Mouse (Mus musculus) gastrocnemius, postnatal 10 days (tissue): Measurements from ENCODE around the gene Prkg2. TPM values are rescaled to one million over a fixed set of nuclear protein-coding genes. Genes with fewer than 3 reads are reported as not detected.

Experiments used
- DNase-seq: peaks from one replicate; pipeline ENCODE4 v3.0.0; 2021; ENCODE audit warnings: mixed read lengths
- total RNA-seq, 2 experiments: library from RNA; stranded (reverse); gene quantifications; 2 replicates each; pipeline ENCODE4 v1.2.3; 2021

The Prkg2 gene
- total RNA-seq, 2 experiments from 2014 or later = 0.75 to 1.1 TPM

DNA sequence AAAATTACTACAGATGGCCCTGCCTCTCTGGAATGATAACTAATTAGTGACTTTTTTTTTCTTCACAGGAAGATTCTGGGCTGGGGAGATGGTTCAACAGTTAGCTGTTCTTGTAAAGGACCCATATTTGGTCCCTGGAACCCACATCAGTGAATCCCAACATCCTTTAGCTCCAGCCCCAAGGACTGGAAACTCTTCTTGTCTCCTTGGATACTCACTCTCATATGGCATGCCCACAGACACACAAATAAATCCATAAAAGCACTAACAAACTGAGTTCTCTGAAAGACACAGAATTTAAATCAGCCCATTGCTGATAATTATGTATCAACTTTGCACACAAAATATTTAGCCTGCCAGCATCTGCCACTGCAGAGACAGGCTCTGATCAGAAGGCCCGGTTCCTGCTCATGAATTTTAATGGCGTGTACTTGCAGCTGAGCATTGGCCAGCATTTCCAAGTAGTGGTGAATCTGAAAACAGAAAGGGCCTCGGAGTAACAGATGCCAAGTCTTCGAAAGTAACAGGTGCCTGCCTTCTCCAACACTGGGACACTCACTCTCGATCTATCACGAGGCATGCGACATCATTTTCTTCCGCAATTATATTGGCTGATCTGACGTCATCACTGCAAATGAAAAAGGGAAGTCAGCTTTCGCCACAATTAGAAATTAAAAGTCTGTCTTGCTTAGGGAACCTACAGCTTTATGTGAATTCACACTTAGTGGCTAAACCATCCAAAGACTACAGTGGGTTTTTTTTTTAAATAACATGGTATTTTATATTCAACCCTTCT lies 61.1 kb downstream of the Prkg2 start:
- DNase-seq = no peak

DNA sequence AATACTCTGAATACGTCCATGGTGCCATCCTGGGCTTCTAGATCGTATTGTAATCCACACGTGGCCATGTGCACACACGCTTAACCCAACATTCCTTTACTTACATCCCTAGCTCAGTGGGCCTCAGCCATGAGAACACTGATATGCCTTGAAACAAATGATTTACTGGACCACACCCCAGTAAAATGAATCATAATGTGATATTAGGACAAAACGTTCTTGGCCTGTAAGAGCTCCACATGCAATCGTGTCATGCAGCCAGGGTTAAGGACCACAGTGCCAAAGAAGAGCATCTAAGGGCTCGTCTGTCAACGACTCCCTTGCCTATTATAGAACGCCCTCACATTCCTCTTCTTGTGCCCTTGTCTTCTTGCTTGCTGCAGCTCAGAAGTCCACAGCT lies 70.5 kb downstream of the Prkg2 start:
- DNase-seq = no peak

DNA sequence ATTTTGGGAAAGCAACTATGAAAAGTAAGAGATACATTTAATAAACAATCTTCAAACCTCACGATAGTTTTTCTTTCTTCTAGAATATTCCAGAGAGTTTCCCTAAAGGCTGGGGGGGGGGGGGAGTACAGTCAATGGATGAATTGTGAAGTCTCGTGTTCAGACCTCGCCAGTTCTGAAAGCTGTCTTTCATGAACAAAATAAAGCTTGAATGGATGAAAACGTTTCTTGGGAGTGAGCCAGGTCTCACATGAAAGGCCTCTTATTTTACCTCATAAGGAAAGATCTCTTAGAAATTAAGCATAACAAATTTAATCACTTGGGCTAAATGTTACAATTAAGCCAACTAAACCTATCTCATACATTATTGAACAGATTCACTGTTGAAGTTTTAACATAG lies 72.0 kb downstream of the Prkg2 start:
- no peak for DNase-seq

DNA sequence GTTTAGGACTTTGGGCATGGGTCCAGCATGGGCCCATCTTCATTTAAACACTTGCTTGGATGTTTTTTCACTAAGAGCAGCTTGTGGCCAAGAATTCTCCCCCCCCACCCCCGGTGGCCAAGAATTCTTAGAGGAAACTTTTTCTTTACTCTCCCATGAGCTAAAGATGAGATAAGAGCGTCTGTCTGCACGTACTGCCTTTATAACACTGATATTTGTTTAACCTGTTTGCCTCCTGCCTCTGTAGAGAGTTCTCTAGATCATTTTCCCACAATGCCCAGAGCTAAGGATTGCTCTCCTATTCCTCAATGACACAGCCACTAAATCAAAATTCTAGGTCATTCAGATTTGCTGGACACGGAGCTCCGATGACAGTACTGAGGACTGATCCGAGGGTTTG lies 72.8 kb downstream of the Prkg2 start:
- DNase-seq = no peak

DNA sequence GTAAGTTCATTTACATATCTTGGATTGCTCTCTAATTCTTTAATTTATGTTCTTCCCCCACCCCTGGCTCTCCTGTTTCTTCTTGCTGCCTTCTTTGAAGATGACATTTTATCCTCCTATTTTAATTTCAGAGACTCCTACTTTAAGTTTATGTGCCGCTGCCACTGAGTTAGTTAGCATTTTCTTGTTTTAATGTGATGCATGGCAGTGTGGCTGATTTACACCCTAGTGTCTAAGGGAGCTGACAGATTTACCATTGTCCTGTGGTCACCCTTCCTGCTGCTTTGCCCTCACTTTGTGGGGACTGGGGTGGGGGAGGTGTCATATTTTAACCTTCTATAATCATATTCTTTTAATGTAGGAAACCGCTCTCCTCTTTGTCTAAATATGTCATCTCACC lies 74.7 kb downstream of the Prkg2 start:
- DNase-seq = no peak

DNA sequence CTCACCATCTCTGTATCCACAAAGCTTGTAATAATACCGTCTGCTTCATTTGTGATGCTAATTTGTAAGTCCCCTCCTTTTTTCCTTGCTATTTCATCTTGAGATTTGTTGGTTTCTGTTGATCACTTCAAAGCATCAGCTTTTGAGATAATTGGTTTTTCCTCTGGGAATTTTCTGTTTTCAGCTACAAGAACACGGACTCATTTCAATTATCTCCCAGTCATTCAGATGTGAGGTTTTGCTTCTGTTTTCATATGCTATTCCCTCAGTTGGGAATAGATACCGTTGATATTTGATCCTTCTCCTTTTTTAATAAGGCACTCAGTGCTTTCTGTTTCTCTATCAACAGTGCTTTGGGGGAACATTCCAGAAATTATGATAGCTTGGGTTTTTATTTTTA lies 81.6 kb downstream of the Prkg2 start:
- DNase-seq = no peak

DNA sequence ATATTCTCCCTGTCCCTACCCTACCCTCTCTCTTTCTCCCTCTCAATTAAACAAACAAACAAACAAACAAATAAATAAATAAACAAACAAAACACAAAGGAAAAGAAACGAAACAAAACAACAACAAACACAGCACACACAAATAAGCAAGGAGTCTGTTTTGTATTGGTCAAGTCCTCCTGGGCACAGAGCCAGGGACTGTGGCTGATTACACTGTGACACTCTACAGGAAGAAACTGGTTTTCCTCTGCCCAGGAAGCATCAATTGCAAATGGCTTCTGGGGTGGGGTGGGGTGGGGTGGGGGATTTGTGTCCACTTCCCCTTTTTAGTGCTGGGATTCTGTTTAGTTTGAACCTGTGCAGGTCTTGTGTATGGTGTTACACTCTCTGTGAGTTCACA lies 83.8 kb downstream of the Prkg2 start:
- DNase-seq = no peak

DNA sequence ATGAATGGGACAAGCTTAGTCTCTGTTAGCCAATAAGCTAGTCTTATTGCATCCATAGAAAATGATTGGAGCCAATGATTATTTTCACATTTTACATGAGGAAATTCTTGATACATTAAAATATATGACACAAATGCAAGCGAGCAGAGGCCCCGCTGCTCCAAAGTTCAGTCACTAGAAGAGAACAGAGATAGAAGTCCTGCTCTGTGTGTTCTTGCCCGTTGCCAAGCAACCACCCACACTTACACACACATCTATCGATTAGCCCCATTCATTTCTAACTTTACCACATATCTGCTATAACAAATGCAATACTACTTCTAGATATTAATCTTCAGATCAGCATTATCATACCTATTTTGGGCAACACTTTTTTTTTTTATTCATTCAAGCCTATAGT lies 85.6 kb downstream of the Prkg2 start:
- DNase-seq = no peak

DNA sequence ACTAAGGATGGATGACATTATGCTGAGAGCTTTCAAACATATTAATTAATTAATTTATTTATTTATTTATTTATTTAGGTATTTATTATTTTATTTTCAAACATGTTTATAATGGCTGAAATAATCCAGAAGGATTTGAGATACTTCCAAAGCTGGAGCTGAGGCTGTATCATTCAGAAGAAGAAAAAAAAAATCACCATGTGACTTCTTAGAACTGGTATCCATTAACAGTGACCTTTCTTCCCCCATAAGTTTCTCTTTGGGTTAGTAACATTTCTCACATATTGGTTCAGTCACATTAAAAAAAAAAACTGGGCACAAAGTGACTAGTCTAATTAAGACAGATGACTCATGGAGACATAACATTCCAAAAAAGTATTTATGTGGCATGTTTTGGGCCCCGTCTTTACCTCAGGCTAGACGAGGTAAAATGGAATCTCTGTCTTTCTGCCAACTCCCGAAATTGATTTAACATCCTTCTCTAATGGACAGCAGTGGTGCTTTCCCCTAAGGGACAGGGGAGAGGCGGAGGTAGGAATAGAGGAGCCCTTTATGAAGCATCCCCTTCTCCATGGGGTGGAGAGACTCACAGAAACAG lies 86.6 kb downstream of the Prkg2 start:
- DNase-seq = no peak

DNA sequence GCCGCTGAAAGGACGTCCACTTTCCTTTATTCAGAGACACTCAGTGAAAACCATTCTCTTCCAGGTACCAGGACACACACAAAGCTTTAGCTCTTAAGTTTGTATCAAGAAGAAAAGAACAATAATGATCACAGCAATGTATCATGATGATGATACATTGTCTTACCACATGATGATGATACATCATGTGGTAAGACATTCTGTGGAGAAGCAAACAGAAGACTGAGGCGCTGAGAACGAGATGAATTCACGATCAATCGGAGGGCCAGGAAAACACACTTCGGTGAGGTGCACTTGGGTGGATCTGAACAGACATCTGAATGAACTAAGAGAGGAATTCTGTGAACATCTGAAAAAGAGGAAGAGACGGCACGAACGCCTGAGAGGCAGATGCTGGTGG lies 87.4 kb downstream of the Prkg2 start:
- DNase-seq = no peak

DNA sequence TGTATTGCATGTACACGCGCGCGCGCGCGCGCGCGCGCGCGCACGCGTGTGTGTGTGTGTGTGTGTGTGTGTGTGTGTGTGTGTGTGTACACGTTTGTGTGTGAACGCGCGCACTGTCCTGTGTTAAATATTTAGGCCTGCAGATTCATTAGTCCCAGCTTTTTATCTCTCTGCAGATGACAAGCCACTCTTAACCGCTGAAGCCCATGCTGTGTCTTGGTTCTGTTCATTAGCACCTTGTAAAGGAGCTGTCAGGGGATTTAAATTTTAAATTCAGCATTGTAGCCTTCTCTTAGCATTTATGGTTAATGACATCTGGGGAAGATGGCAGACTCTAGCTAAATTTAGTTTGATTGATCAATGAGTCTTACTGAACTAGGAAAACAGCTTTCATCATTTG lies 90.5 kb downstream of the Prkg2 start:
- no peak for DNase-seq

DNA sequence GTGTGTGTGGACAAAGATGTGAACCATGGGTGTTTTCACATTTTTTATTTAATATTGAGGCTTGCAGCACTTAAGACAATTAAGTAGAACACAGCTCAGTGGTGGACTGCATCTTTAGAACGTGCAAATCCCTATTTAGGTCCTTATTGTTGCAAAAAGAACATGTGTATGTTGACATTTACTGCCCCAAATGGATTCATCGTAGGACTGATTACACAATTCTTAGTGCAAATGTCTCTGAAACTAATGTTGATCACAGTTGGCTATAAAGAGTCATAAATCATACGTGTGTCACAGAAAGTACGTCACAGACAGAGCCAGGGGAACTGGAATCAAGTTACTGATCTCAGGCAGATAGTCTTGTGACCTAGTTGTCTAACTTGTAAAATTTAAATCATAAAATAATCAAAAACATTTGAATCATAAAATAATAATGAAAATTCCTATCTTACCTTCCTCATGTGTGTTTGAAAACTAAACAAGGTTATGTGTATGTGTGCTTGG lies 91.0 kb downstream of the Prkg2 start:
- DNase-seq = no peak

DNA sequence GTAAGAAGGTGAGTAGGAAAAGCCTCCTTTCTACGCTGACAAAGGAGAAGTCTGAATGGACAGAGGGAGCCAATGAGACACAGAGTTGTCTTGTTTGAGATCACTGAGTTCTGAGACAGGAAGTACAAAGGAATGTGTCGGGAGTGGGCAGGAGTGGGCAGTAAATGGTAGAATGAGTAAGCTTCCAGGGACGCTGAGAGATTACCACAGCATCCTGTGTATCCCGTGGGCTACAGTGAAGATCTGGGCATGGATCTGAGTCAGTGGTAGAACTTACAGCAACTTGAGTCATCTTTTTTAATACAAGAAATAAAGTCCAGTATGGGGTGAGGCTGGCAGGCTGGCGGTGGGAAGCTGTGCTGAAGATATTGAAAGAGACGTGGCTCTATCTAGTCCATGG lies 93.4 kb downstream of the Prkg2 start:
- DNase-seq = no peak

DNA sequence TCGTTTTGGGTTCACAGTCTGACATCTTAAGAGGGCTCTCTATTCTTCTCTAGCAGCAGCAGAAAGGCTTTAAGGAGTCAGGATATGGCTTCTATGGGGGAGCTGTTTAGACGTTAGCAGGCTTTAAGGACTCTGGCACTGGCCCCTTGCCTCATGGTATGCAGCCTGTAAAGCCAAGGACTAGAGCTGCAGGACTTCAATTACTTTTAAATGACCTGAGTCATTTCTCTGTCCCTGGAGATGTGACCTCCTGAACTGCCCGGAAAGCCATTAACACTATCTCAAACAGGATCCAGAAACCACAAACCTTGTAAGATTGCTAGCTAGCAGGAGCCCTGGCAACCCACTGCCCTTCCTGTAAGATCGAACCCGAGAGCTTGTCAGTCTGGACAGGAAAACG lies 96.4 kb downstream of the Prkg2 start:
- no peak for DNase-seq

DNA sequence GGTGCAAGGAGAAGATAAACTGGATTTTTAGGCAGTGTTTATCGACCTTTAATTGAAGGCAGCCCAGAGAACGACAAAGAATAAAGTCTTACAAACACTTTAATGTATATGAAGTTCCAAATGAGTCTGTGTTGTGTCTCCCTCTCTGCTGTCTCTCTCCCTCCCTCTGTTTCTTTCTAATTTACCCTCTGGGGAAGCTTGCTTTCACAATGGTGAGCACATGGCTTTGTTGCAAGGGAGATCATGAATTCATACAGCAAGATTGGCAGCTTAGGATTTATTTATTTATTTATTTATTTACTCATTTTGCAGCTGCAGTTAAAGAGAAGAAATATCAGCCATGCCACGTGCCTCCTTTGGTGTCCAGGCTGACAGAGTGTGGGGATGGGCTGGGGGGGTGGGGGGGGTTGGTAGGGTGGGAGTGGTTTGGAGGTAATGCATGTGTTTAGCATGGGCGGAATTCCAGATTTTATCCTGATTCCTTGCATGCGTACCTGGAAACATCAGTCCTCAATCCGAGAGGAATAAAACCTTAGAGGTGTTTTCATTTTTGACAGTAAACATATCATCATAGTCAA lies 97.4 kb downstream of the Prkg2 start:
- DNase-seq = no peak

DNA sequence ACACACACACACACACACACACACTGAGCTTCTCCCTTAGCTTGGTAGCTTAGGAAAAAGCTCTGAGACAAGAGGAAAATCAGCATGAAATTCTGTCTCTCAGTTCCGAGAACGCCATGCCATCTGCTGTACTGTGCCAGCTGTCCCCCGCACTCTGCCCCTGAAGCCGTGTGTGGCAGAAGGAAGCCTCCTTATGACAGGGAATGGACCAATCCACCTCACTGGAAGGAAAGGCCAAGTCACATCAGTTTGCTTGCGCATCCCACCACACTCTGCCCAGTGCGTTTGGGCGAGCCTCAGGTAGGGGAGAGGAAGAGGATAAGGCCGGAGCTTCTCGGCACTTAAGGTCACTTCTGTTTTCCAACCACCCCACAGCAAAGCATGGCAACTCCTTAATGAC lies 98.0 kb downstream of the Prkg2 start:
- DNase-seq = no peak

DNA sequence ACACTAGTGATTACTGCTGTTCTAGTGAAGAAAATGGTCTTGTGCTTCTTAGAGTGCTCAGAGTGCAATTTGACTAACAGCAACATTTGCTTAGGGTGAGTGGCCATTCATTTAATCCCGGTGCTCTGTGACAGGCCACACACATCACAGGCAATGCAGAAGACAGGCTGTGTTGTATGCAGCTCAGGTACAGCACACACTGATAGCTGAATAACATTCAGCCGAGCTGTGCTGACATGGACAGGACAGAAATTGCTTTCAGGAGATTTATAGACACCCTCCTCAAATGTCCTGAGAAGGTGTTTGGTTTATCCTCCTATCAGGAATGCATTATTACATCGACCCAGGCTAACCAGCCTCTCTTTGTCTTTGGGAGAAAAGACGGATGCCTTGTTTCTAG lies 99.3 kb downstream of the Prkg2 start:
- DNase-seq = no peak

DNA sequence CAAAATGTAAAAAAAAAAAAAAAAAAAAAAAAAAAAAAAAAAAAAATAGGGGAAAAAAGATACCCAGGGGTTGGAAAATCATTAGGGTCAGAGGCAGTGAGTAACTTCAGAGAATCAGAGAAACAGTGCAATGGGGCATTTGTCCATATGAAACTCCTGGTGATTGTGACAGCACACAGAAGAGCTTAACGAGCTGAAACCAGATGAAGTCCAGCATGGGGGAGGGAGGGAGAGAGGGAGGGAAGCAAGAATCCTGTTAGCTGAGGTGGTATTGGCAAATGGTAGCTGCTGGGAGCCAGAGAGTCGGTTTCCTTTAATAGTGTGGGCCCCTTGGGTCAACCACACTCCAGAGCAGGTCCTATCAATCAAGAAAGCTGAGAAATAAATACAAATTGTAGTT lies 100.5 kb downstream of the Prkg2 start:
- DNase-seq = no peak

DNA sequence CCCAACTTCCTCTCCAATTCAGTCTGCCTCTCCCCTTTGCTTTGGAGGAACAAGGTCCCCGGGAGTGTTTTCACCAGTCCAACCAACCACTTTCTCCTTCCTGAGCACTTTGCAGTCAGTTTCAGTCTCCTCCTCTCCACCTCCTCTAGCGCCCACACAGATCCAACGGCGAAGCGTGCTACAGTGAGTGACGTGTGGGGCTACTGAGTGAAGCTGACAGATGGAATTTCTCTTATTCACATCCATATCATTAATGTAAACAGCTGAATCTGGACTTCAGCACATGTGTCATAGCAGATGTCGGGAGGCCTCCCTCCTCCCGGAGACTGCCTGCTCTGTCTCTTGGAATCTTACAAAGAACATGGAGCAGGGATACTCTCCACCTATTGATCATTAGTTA lies 101.2 kb downstream of the Prkg2 start:
- DNase-seq = no peak

DNA sequence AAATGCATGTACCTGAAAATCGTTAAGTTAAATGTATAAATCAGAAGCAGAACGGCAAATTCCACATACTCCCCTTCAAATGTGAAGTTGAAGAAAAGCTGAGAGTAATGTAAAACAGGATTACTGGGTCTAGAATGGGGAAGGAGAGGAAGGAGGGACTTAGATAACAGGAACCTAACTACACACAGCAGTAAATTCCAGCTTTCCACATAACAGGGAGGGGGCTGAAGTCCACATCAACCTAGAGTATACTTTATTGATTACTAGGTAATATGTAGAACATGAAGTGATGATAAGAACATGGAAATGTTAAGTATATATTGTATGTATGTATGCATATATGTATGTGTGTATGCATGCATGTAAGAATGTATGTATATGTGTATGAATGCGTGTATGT lies 114.2 kb downstream of the Prkg2 start:
- DNase-seq = no peak

DNA sequence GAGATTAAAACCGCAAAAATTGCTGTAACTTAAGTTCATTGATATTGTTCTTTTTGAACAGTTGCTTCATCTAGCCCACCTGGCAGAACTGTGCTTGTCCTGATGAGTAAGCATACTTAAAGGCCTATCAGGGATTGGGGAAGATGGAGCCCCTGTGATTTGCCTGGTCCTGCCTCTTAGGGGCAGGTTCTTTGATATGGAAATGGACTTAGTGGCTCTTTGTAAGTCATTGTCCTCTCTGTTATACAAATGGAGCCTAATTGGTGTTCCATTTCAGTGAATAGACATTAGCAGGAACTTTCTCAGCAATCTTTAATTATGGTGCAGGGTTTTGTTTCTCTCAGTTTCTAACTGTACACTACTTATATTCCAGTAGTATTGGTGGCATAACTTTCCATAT lies 115.5 kb downstream of the Prkg2 start:
- no peak for DNase-seq

DNA sequence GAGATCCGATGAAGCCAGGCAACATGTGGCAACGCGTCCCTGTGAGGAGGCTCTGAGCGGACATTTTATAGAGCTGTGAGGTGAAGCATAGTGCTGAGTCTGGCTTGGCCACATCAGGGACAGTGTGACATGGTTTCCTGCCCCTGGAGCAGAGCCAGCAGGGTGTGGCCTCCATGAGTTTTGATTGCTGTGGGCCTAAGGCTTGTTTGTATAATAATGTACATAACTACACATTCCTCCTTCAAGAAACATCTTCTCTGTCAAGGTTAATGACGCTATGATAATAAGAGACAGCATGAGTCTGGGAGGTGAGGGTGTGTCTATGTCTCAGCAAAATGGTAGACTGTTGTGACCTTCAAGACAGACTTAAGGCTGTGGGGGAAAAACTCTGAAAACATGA lies 118.4 kb downstream of the Prkg2 start:
- no peak for DNase-seq

DNA sequence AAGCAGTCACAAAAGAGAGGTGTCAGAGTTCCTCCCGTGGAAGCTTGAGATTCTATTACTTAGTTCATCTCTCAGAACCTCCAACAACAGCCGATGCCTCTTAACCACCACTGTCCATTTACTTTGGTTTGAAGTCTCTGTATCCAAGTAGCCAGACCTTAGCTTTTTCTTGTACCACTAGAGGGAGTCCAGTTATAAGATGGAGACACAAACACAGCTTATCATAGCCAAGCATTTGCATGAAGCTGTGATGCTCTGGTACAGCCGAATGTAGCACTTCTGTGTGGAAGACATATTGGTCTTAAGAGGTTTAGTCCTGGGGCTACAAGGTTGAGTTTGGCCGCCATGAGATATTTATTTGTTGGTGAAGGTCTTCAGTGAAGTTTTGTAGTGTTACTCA lies 134.8 kb downstream of the Prkg2 start:
- no peak for DNase-seq

DNA sequence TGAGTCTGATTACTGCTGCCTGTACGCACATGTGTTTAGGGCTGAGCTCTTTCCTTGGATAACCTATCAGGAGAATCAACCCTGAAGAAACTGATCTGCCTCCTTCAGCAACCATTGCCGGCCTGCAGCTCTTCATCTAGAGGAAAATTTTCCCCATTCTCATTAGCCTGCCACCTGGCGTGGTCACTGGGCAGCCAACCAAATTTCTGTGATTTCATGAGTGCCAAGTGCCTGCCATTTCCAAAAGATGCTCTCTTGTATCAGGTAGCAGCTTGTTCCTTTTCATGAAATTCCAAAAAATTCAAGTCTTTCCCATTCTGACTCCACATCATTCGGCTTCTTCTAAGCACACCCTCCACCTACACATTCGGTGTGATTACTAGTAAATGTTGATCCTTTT lies 136.2 kb downstream of the Prkg2 start:
- no peak for DNase-seq
